Mouse (Mus musculus): ENCODE data around the gene Lsm7.

DNA sequence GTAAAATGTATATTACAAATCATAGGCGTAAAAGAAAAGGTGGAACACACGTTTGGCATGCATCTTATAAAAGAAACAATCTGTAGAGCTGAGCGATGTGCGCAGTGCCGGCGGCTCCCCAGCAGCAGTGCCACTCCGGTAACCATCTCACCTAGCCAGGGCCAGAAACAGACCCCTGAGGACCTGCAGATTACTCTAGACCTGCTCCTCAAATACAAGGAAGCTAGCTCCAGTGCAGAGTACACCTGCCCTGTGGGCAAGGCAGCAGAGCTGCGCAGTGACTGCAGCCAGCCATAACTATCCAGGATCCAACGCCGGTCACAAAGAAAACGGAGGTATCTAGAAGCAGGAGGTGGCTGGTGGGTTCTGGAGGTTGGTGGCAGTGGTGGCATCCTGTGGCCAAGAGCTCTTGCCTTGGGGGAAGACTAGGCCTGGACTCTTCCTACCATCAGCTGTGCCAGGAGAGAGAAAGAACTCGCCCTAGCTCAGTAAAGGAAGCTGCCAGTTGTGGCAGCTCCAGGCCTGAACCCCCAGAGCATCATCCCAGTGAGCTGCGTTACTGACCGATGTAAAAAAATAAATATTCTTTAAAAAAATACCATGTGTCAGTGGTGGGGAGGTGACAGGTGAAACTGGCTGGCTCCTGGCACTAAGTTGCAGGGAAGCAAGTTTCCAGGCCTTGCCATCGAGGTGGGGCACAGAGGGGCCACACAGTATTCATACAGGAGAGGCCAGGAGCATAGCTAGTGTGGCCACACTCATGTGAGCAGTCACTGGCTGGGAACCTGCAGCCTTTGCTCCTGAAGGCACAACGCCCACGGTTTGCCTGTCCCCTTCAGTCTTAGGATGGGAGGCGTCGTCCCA is 46.6 kb upstream of the Lsm7 start:
- TF ChIP-seq CTCF (IDR thresholded peaks at IDR 0.05; ENCODE audit: control insufficient read depth, insufficient read depth, insufficient replicate concordance, low read depth, low read length), result no peak
- no peak for TF ChIP-seq POLR2A (IDR thresholded peaks at IDR 0.05; ENCODE audit: control insufficient read depth, low read depth, low read length)

All from testis, adult 2 months (tissue).